Mouse (Mus musculus): ENCODE data around the gene Slc6a9.

Gene Slc6a9

DNA sequence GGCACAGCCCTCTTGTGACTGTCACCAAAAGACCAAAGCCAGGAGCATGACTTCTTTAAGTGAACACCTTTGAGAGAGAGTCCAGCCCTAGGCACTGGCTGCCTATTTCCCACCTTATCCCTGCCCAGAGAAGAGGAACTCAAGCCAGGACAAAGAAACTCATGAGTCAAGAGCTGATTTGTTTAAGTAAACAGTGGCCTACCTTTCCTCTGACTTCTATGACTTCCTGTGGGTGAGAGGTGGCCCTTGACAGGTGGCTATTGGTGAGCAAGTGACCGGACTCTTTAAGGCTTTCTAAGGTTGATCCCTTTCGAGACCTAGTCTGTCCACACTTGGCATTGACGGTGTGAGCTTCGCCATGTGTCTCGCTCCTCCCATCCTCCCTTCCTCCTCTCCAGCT lies 6.5 kb downstream of the Slc6a9 start:
- no peak for DNase-seq (ENCODE audit: low read depth)

DNA sequence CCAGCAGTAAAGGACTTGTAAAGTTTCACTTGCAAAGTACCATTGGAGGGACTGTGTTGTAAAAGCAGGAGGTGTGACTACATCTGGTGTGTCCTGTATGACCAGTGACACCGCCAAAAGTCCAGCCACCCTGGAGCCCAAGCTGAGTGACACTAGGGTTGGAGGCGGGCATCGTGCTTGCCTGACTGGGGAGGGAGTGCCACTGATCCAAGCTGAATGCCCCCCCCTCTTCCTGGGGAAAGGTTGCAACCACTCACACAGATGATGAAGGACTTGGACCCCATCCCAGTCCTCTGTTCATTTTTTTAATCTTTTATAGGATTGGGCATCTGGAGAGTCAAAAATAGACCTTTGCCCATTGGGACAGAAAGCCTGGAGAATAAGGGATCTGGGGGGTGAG lies 7.3 kb downstream of the Slc6a9 start:
- DNase-seq (ENCODE audit: low read depth), result no peak

DNA sequence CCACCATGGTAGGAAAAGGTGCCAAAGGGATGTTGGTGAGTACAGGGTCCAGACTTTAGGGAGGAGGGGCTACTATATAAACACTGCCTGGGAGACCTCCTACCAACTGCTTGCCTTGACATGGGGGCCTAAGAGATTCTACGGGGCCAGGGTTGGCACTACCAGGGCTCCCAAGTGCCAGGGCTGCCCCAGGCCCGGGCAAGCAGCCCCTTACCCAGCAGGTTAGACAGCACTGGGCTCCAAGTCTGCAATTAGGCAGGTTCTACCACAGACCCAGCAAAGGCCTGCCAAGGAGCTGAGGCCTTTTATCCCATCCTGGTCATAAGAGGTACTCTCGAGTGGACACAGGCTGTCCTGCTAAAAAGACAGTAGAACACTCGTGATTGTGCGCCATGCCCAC lies 8.8 kb downstream of the Slc6a9 start:
- DNase-seq (ENCODE audit: low read depth), result no peak

DNA sequence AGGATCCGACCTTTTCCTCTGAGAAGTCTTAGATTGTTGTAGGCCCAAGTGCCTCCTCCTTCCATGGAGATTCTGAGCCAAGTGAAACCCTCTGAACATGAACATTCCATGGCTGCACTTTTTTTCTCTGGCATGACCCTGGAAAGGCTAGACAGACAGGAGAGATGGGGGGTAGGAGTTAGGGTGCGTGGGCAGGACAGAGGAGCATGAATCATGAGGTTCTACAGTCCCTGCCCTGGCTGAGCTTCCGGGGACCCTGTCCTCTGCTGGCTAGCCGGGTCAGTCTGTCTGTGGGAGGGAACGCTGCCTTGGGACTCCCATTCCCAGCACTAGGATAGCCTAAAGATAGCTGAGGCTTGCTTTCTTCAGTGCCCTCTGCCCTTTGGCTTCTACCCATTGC lies 10.2 kb downstream of the Slc6a9 start:
- no peak for DNase-seq (ENCODE audit: low read depth)

DNA sequence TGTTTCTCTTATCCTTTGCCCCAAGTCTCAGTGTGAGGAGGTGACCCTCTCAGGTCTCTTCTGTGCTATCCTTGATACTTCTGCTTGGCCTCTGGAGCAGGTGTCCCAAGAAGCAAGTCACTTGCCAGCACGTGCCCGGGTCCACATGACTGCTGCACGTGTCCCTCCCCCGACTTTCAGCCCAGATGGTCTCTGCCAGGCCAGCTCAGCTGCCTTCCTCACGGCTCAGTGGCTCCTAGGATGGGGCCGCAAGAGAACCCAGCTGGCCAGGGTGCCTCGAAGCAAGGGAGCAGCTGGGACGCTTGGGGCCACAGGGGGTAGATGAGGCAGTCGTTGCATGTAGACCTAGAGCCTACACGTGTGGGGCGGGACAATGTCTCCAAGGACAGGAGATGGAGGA lies 11.0 kb downstream of the Slc6a9 start:
- no peak for DNase-seq (ENCODE audit: low read depth)

DNA sequence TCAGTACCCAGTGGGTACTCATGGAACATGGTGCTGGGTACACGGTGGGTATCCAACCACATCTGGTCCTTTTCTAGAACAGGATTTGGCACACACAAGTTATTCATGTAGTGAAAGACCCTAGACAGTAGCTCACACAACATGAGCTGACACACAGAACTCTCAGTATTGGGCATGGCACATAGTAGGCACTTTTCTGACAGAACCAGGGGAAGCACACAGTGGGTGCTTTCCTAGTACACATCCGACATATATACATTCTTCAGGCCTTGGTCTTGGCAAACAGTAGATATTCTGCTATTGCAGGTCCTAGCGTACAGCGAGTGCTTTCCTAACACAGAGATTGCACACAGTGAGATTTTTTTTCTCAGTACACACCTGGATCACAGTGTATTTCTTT lies 12.0 kb downstream of the Slc6a9 start:
- no peak for DNase-seq (ENCODE audit: low read depth)

DNA sequence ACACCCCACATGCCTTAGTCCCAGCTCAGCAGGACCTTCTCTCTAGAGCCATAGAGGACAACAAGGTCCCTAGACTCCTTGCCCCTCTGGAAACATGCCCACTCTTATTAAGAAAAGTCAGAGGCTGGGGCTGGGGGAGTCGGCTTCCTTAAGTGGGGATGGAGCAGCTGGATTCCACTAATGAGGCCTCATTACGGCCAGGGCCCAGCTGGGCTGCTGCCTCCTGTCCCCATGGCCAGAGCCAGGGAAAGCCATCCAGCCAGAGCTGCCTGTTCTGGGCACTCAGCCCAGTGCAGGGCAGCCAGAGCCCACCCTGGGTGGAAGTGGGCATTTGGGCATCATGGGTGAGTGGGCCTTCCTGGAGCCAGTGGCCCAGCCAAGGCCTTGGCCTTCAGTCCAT lies 12.7 kb downstream of the Slc6a9 start:
- no peak for DNase-seq (ENCODE audit: low read depth)

DNA sequence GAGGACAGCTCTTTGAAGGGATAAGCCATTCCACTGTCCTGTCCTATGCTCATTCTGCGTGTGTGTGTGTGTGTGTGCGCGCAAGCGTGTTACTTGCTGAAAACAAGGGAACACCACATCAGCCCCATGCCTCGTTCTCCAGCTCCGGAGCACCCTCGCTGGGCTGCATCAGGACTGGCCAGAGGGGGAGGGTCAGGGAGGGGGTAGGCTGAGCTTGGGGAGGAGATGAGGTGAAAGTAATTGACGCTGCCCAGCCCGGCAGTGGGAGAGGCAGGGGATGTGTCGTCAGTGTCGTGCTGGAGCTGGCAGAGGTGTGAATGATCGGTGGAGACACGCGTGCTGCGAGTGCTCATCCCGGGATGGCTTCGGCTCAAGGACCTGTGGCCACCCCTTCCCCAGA lies 14.8 kb downstream of the Slc6a9 start:
- DNase-seq (ENCODE audit: low read depth), result no peak

DNA sequence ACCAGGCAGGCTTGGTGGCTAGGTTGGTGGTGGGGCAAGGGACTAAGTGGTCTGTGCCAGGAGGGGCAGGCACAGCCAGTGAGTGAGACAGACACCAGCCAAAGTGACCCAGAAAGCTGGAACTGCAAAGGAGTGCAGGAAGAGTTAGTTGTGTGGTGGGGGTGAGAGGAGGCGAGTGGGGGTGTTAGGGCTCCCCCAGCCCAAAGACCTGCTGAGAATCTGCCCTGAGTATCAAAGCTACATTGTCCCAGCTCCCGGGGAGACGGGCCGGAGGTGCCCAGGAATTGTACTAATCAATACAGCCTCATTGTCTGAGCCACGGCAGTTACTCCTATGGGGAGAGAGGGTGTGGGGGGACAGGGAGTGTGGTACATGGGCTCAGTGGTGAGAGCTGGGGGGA lies 15.2 kb downstream of the Slc6a9 start:
- DNase-seq (ENCODE audit: low read depth), result no peak

DNA sequence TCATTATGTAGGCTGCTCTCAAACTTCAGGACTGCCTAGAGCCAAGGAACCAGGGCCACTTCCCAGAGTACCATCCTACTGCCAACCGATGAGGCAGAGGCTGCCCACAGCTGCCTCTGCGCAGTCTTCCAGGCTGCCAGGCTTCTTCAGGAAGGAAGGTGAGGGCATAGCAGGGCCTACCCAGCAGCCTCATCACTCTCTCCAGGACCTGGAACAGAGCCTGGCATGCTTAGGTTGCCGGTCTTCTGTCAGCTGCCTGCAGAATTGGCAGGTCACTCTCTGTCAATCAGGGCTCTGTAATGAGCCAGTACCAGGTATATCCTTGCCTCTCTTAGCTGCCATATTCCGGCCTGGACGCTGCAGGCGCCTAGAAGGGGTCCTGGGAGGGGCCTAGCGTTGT lies 15.9 kb downstream of the Slc6a9 start:
- no peak for DNase-seq (ENCODE audit: low read depth)

DNA sequence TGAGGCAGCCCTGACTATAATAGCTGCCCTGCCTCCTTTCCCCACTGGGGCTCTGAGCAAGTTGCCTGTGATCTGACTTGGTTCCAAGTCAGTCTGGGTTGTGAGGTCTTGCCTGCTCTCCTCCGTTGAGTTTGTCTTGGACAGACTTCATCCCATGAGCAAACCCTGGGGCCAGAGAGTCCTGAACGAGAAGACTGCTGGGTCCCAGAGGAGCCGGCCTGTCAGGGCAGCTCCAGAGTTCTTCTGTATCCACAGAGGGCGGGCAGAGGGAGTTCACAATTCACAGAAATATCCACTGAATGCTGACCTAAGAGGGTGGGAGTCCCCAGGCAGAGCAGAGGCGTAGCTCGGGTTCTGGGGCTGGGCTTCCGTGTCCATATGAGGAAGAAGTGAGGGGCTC lies 16.6 kb downstream of the Slc6a9 start:
- no peak for DNase-seq (ENCODE audit: low read depth)

DNA sequence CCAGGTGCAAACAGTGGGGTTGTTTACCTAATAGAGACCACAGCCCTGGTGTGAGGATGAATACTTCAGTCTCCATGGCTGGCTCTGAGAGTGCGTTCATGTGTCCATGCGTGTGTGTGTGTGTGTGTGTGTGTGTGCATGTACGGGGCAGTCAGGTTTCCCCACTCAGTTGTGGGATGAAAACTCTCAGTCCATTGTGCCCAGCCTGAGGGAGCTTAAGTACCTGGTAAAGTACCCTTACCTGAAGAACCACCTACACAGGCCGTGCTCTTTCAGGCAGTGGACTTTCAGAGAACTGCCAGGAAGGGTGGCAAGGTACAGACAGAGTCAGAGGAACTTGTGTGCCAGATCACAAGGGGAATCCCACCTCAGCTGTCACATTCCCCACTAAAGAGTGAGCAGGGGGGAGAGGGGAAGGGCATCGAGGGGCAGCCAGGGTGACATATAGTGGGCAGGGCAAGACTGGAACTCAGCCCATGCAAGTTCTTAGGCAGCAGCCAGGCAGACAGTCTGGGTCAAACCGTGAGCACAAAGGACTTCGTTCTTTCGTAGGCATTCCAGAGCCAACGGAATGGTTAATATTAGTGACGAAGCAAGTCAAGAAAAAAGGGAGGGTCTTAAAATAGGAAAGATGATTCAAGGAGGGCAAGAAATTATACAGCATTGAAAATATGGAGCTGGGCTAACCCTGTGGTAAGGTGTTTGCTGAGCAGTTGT lies 18.0 kb downstream of the Slc6a9 start:
- DNase-seq (ENCODE audit: low read depth), result no peak

DNA sequence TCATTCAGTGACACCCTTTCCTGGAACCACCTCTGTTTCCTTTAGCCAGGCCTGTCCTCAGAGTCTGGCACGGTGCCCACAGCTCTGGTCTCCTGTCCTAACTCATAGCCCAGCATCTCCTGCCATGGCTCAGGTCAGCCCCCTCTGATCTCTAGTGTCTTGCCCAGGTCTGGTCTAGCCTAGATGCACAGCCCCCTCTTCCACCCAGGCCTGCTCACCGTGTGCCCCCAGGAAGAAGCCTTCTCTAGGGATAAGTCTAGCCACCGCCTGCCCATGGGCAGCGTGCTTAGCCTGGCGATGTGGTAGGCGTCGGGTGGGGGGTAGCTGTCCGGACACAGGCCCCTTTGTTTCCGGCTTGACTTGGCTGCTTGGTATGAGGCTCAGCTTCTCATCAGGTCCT lies 20.8 kb downstream of the Slc6a9 start:
- no peak for DNase-seq (ENCODE audit: low read depth)

DNA sequence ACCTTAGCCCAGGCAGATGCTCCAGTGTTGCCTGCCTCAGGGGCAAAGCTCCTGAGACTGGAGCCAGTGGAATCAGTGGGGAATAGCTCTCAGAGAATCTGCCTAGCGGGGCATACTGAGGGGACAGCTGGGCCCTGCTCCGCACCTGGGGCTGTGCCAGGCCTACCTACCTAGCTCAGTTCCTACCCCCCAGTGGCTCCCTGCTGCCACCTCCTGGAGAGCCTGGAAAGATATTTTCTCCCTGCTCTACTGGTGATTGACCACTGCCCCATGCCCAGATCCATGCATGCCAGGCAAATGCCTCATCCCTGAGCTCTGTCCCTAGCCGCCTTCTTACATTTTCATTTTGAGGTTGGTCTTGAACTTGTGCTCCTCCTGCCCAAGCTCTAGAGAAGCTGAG lies 24.5 kb downstream of the Slc6a9 start:
- DNase-seq (ENCODE audit: low read depth), result peak; percentile 19

DNA sequence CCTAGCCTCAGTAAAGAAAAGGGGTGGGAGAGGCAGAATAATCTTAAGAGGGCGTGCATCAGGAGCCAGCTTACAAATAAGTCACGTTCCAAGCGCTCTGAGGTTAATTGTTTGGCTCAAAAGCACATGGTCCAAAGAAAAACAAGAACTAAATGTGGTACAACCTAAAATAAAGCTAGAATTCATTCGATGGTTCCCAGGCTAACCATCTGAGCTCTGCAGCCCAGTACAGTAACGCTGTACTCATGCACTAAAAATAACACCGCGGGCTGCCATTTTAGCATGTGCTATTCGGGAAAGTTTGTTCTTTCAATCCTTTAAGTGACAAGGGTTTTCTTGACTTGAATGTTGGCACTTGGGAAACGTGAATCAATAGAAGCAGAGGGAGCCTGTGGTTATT lies 26.3 kb downstream of the Slc6a9 start:
- DNase-seq (ENCODE audit: low read depth), result no peak

DNA sequence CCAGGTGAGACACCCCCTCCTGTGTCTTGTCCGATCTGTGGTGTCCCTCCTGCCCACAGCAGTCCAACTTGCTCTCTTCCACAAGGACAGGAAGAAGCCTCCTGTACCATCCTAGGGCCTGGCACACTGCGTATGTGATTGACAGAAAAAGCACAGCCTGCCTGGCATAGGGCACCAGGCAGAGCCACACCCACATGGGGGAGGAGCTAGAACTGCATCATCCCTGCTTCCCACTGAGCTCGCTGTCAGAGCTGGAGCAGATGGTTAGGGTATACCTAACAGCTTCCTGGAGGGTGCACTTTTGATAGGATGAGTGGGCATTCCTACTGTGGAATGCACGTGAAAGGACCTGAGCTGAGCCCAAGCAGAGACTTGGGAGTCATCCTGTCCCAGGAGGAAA lies 28.5 kb downstream of the Slc6a9 start:
- DNase-seq (ENCODE audit: low read depth), result no peak

DNA sequence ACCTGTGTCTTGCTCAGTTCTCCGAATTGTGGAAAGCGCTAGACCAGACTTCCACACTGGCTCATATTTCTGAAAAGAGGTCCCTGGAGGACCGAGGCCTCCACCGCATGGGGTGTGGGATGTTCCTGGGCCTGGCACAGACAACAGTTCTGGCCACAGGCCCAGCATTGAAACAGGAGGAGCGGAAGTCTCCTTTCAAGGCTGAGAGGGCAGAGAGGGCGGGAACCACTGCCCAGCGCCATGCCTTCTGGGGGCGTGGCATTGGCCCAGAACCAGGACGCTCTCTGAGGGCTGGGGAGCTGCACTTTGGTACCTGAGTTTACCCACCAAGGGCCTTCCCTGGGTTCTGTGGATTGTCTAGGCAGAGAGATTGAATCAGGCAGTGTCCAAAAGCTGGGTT lies 31.8 kb downstream of the Slc6a9 start:
- no peak for DNase-seq (ENCODE audit: low read depth)

DNA sequence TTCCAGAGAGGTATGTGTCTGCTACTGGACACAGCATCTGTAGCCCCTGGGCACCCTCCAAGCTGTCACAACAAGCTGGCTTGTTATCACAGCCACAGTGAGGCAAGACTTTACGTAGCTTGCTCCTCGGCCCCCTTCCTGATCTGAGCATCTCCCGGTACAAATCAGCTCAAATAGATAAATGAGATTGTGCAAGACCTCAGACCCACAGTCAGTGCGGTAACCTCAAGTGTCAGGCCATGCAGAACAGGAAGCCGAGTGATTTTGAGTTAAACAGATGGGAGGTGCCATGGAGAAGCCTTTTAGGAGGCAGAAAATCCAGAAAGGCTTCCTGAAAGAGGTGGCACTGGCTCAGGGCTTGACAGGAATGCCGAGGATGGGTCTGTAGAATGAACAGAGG lies 32.7 kb downstream of the Slc6a9 start:
- no peak for DNase-seq (ENCODE audit: low read depth)

DNA sequence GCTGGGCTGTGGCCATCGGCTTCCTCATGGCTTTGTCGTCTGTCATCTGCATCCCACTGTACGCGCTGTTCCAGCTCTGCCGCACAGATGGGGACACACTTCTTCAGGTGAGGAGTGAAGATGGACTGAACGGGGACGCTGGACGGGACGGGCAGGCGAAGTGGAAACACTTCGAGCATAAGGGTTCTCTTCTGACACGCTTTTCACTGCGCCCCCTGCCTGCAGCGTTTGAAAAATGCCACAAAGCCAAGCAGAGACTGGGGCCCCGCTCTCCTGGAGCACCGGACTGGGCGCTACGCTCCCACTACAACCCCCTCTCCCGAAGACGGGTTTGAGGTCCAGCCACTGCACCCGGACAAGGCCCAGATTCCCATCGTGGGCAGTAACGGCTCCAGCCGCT lies 33.5 kb downstream of the Slc6a9 start:
- DNase-seq (ENCODE audit: low read depth), result peak; percentile 59

DNA sequence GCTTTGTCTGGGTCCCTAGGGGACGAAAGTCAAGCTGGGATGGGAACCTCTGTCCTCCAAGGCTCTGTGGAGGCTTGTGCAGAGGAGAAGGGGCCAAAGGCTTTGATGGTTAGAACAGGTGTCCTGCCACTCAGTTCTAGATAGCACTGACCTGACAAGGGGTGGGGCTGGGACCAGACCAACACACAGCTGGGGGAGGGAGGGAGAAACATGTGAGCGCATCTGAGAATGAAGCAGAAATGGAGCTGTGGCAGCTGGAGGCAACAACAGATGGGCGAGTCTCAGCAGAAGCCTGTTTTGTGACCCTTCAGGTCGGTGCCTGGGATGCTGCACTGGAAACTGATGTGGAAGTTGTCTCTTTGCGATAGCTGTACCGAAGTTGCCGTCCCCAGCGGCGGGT lies 35.0 kb downstream of the Slc6a9 start:
- no peak for DNase-seq (ENCODE audit: low read depth)

DNA sequence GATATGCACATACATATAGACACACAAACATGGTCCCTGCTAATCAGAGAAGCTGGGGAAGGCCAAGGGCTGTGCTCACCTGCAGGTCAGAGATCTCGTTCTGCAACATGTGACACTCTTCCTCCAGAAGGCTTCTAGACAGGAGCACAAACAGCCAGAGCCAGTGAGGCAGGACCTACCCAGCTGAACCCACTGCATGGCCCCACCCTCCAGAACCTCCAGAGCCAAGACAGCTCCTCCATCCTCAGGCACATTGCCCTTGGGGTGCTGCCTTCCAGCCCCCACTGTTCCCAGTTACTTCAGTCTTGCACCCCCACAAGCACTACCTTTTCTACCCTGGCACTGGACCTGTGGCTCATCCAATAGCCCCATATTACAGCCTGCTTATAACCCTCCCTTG lies 36.1 kb downstream of the Slc6a9 start:
- no peak for DNase-seq (ENCODE audit: low read depth)

DNA sequence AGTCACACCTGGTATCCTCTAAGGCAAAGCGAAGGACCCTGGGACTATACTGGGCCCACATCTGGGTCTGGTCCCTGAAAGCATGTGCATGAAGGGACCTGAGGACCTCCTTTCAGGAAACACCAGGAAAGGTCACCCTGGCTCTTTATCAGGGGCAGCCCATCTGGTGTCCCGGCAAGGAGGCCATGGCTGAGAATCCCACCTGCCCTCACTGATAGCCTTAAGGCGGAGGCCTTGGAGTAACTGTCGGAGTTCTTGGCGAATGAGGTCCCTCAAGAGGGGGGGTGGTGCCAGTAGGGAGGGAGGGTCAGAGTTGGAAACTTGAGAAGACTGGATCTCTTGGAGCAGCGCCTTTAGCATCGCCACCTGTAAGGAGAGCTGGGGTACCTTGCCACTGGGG lies 37.5 kb downstream of the Slc6a9 start:
- DNase-seq (ENCODE audit: low read depth), result no peak

DNA sequence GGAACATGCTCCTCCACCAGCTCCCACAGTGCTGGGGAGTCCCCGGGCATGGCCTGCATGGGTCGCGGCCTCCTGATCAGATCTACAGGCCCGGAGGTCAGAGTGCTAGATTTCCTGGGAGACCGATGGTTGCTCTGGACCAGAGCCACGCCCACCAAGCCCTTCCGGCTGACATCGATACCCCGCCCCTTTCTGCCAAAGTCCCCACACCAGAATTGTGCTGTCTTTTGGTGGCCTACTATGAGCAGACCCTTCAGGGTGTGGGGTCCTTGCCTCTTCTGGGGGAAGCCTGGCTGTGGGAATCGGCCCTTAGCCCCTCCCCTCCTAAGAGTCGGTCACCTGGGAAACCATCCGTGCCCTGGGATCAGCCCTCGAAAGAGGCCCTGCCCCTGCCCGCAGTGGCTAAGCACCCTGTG lies 38.2 kb downstream of the Slc6a9 start, which contains the start of gene Ccdc24:
Gene Ccdc24, minus strand, starts transcription at position 87 of the 416 bp plus-strand sequence.
- DNase-seq (ENCODE audit: low read depth), result no peak

DNA sequence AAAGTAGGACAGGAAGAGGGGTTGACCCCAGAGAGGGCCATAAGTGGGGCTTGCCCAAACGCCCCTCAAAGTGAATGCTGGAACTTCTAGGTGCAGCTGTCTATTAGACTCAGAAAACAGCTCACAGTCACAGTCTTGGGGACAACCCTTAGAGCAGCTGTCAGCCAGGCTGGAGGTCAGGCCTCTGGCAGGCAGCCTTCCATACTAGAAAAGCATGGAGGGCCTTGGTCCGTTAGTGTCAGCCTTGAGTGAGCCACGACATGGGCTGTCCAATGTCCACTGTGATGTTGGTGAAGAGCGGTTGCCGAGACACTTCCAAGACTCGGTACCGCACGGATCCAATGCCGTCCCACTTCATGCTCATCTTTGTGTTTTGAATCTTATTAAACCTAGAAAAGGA lies 39.3 kb downstream of the Slc6a9 start:
- DNase-seq (ENCODE audit: low read depth), result no peak

DNA sequence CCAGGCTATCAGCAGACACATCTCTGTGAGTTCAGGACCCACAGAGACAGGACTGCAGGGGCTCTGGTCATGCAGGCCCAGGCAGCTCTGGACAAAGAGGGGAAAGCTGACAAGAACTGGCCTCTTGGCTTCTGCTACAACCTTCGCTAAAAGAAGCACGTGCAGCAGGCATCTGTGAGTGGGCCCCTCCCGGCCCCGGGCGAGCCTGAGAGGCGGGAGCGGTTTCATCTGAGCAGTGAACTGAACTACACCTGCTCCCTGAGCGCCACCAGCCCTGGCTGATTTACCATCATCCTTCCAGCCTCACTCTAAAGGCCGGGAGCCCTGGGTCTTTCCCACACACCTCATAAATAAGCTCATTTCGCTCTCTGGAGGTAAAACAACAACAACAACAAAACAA lies 44.0 kb downstream of the Slc6a9 start:
- DNase-seq (ENCODE audit: low read depth), result no peak

Data from naive thymus-derived CD4-positive, alpha-beta T cell, adult 2 months (primary cell).